Mouse (Mus musculus): Measurements from ENCODE around the gene Zbtb20. TPM values are rescaled to one million over a fixed set of nuclear protein-coding genes. Genes with fewer than 3 reads are reported as not detected.

Gene Zbtb20
- polyA plus RNA-seq, 1 experiment from 2014 or later = 21.8 TPM

DNA sequence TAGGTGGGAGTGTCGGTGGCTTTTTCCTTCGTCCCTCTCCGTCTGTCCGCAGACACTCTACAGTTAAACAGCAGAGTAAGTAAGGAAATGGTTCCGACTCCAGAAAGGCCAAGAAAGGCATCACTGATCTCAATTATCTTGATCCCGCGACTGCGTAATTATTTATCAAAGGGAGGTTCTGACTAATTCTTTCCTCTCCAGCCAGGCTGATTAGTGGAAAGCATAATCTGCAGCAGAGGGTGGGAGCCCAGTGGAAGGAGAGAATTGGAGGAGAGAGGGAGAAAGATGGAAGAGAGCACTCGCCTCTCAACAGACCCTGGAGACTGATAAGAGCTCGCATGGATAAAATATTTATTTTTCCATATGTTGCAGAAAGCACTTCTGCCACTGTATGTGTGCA is 697.1 kb downstream of the Zbtb20 start:
- no peak for ATAC-seq (ENCODE audit: low read depth)
- WGBS = 67% methylated on average over 10 of the region's 10 CpGs

DNA sequence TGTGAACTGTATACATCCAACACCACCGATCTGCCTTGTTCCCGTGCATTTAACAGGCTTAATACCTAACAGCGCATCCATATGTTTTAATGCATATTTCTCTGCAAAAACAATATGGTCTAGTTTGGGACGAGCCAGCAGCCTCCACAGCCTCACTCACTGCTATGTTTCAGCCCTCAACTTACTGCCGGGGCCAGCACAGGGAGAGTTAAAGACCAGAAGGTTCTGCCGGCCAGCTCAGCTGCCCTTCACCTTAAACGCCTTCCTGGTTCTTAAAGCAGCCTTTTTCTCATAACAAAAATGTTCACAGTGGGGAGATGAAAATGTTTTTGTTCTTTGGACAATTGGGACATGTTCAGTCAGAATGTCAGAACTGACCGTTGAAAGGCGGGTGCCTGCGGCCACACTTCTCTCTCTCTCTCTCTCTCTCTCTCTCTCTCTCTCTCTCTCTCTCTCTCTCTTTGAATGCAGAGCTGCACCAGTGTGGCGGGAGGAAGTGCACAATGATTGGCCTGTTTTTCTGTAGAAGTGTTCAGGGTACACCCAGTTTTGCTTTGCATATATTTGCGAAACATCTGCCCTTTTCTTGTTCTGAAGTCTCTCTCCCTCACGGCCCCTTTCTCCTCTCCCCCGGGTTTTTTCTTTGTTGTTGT is 697.6 kb downstream of the Zbtb20 start:
- 41% methylated on average over 14 of the region's 14 CpGs for WGBS
- Histone ChIP-seq H3K36me3 (ENCODE audit: control insufficient read depth, insufficient read depth, low read length) (no peaks in the 10 kb centered on the region), H3K27ac (ENCODE audit: low read length) (peak overlapping the region; percentile 58), H3K4me1 (replicated peaks; ENCODE audit: control insufficient read depth, insufficient read depth, low read length) (peaks cover 20% of the 10 kb centered on the region), H3K27me3 (ENCODE audit: control insufficient read depth, insufficient read depth, low read depth, low read length) (no peaks in the 10 kb centered on the region), H3K9me3 (ENCODE audit: control insufficient read depth, low read length) (no peaks in the 10 kb centered on the region), H3K9ac (ENCODE audit: low read length) (peak overlapping the region; percentile 23; the same call in 1 of the 2 replicates), H3K4me2 (ENCODE audit: low read depth, low read length) (no peak overlapping the region), H3K4me3 (ENCODE audit: low read length) (no peak overlapping the region)
- peak; percentile 56 for ATAC-seq (ENCODE audit: low read depth)

More for the DNA sequence above, 697.1 kb downstream of the Zbtb20 start:
- no peaks in the 10 kb centered on the region for H3K9me3 ChIP-seq (ENCODE audit: control insufficient read depth, low read length)
- H3K4me2 ChIP-seq (ENCODE audit: low read depth, low read length) = no peak overlapping the region
- no peak overlapping the region for H3K4me3 ChIP-seq (ENCODE audit: low read length)
- H3K9ac ChIP-seq (ENCODE audit: low read length) = no peak overlapping the region
- H3K27me3 ChIP-seq (ENCODE audit: control insufficient read depth, insufficient read depth, low read depth, low read length) = no peaks in the 10 kb centered on the region
- peaks cover 18% of the 10 kb centered on the region for H3K4me1 ChIP-seq (replicated peaks; ENCODE audit: control insufficient read depth, insufficient read depth, low read length)
- no peak overlapping the region; the same call in 1 of the 2 replicates for H3K27ac ChIP-seq (ENCODE audit: low read length)
- H3K36me3 ChIP-seq (ENCODE audit: control insufficient read depth, insufficient read depth, low read length) = no peaks in the 10 kb centered on the region

DNA sequence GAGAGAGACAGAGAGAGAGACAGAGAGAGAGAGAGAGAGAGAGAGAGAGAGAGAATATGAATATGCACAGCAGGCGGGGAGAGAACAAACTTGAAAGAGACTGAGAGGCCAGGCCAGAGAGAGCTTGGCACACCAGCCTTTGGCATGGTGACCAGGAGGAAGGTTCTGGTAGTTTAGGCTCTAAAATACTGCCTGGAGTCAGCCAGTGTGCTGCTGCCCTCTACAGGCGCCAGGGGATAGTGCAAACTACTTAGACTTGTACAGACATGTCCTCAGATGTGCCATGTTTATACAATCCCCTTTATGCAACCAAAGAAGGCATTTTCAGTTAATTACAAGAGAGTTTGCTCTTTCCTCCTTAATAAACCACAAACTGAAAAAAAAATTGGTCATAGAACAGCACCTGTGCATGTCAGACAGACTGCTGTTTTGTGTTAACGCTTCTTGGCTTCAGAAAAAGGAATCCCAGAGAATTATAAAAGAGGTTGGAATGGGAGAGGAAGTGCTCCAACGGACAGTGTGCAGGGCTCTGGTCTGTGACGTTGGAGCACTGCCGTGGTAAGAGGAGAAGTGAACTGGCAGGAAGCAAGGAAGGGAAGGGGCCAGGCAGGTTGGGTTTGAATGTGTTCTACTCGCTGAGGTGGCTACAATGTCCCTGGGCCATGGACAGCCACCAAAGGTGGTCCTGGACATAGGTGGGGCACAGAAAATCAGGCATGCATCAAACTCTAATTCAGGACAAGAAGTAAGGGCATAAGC is 698.5 kb downstream of the Zbtb20 start:
- Histone ChIP-seq H3K9ac (ENCODE audit: low read length) (no peak overlapping the region), H3K9me3 (ENCODE audit: control insufficient read depth, low read length) (no peaks in the 10 kb centered on the region), H3K36me3 (ENCODE audit: control insufficient read depth, insufficient read depth, low read length) (no peaks in the 10 kb centered on the region), H3K4me3 (ENCODE audit: low read length) (no peak overlapping the region), H3K4me2 (ENCODE audit: low read depth, low read length) (no peak overlapping the region), H3K27ac (ENCODE audit: low read length) (peak overlapping the region; percentile 15), H3K4me1 (replicated peaks; ENCODE audit: control insufficient read depth, insufficient read depth, low read length) (peaks cover 22% of the 10 kb centered on the region), H3K27me3 (ENCODE audit: control insufficient read depth, insufficient read depth, low read depth, low read length) (no peaks in the 10 kb centered on the region)
- 34% methylated on average over 7 of the region's 7 CpGs for WGBS
- ATAC-seq (ENCODE audit: low read depth) = peak; percentile 82

DNA sequence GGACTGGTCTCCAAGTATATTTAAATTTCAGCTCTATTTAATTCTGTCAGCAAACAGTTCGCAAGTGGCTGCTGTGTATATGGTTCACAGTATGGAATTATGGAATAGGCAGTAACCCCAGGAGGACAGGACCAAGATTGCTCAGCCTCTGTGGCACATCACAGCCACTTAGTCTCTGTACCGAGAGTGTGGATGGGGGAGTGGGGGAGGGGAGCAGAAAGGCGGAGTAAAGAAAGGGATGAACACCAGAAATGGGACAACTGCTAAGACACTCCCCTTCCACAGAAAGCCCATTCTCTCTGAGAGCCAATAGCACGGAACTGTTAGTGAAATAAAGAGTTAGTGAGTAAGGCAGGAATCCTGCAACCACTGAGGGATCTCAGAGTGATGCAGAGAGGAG is 699.4 kb downstream of the Zbtb20 start:
- Histone ChIP-seq H3K4me3 (ENCODE audit: low read length) (no peak overlapping the region), H3K4me2 (ENCODE audit: low read depth, low read length) (no peak overlapping the region), H3K27ac (ENCODE audit: low read length) (no peak overlapping the region), H3K4me1 (replicated peaks; ENCODE audit: control insufficient read depth, insufficient read depth, low read length) (peaks cover 24% of the 10 kb centered on the region), H3K27me3 (ENCODE audit: control insufficient read depth, insufficient read depth, low read depth, low read length) (no peaks in the 10 kb centered on the region), H3K36me3 (ENCODE audit: control insufficient read depth, insufficient read depth, low read length) (no peaks in the 10 kb centered on the region), H3K9ac (ENCODE audit: low read length) (no peak overlapping the region), H3K9me3 (ENCODE audit: control insufficient read depth, low read length) (no peaks in the 10 kb centered on the region)
- WGBS = 34% methylated on average over 4 of the region's 4 CpGs
- ATAC-seq (ENCODE audit: low read depth) = no peak

DNA sequence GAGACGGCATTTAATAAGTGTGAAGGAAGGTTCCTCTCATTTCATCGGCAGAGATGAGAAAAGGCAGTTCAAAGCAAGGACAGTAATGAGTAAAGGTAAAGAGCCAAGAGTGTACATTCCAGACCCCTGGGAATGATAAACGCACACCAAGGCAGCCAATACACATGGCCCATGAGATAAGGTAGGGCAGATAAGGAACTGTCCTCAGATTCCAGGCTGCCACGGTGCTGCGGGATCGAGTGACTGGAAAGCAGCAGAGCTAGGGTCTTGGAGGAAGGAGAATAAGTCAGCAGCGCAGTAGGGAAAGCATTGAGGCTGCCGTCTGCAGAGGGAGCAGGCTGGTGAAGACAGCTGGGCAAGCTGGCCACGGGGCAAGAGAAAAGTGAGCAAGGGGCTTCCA is 699.8 kb downstream of the Zbtb20 start:
- peak overlapping the region; percentile 10; the same call in 1 of the 2 replicates for H3K9ac ChIP-seq (ENCODE audit: low read length)
- no peak overlapping the region for H3K4me3 ChIP-seq (ENCODE audit: low read length)
- ATAC-seq (ENCODE audit: low read depth) = no peak
- H3K4me1 ChIP-seq (replicated peaks; ENCODE audit: control insufficient read depth, insufficient read depth, low read length) = peaks cover 24% of the 10 kb centered on the region
- H3K27me3 ChIP-seq (ENCODE audit: control insufficient read depth, insufficient read depth, low read depth, low read length) = no peaks in the 10 kb centered on the region
- no peak overlapping the region for H3K27ac ChIP-seq (ENCODE audit: low read length)
- no peaks in the 10 kb centered on the region for H3K36me3 ChIP-seq (ENCODE audit: control insufficient read depth, insufficient read depth, low read length)
- no peaks in the 10 kb centered on the region for H3K9me3 ChIP-seq (ENCODE audit: control insufficient read depth, low read length)
- no peak overlapping the region for H3K4me2 ChIP-seq (ENCODE audit: low read depth, low read length)
- WGBS = 14% methylated on average over 9 of the region's 9 CpGs

DNA sequence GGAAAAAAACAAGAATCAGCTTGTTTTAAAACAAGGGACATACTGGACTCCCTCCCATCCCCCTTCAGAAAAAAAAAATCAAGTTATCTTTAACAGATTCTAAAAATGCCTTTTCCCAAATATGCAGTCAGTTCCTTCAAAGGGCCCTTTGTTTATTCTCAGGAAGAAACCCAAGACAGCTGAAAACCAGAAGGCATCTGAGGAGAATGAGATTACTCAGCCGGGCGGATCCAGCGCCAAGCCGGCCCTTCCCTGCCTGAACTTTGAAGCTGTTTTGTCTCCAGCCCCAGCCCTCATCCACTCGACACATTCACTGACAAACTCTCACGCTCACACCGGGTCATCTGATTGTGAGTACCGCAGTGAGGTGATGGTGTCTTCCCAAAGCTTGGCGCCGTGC is 701.7 kb downstream of the Zbtb20 start:
- Histone ChIP-seq H3K27me3 (ENCODE audit: control insufficient read depth, insufficient read depth, low read depth, low read length) (no peaks in the 10 kb centered on the region), H3K27ac (ENCODE audit: low read length) (peak overlapping the region; percentile 66), H3K4me1 (replicated peaks; ENCODE audit: control insufficient read depth, insufficient read depth, low read length) (peaks cover 24% of the 10 kb centered on the region), H3K9ac (ENCODE audit: low read length) (no peak overlapping the region), H3K36me3 (ENCODE audit: control insufficient read depth, insufficient read depth, low read length) (no peaks in the 10 kb centered on the region), H3K4me3 (ENCODE audit: low read length) (no peak overlapping the region), H3K9me3 (ENCODE audit: control insufficient read depth, low read length) (no peaks in the 10 kb centered on the region), H3K4me2 (ENCODE audit: low read depth, low read length) (no peak overlapping the region)
- ATAC-seq (ENCODE audit: low read depth) = peak; percentile 64
- WGBS = 11% methylated on average over 10 of the region's 10 CpGs

GRCm38 (mm10) chr16:43578351-43578750 is 702.7 kb downstream of the Zbtb20 start:
- no peak overlapping the region for H3K4me3 ChIP-seq (ENCODE audit: low read length)
- H3K27ac ChIP-seq (ENCODE audit: low read length) = no peak overlapping the region
- no peaks in the 10 kb centered on the region for H3K9me3 ChIP-seq (ENCODE audit: control insufficient read depth, low read length)
- ATAC-seq (ENCODE audit: low read depth) = no peak
- peaks cover 24% of the 10 kb centered on the region for H3K4me1 ChIP-seq (replicated peaks; ENCODE audit: control insufficient read depth, insufficient read depth, low read length)
- WGBS = 46% methylated on average over 5 of the region's 5 CpGs
- H3K36me3 ChIP-seq (ENCODE audit: control insufficient read depth, insufficient read depth, low read length) = no peaks in the 10 kb centered on the region
- H3K27me3 ChIP-seq (ENCODE audit: control insufficient read depth, insufficient read depth, low read depth, low read length) = no peaks in the 10 kb centered on the region
- no peak overlapping the region for H3K4me2 ChIP-seq (ENCODE audit: low read depth, low read length)
- H3K9ac ChIP-seq (ENCODE audit: low read length) = no peak overlapping the region

DNA sequence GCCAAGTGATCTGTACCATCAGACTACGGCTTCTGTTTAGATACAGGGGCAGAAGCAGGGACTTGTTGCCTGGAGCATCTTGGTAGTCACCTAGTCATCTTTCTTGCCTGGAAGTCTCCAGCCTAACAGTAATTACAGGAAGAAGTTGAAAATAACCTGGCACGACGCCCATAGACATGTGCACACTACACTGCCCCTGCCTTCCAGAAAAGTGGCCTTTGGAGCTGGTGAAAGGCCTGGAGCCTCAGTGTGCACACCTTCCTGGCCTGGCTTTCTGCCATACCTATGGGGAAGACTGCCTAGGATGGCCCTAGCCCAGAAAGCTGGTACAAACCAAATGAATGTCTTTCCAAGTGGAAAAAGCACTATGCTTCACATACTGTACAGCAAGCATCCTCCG is 703.4 kb downstream of the Zbtb20 start:
- Histone ChIP-seq H3K4me3 (ENCODE audit: low read length) (no peak overlapping the region), H3K9ac (ENCODE audit: low read length) (no peak overlapping the region), H3K4me2 (ENCODE audit: low read depth, low read length) (no peak overlapping the region), H3K36me3 (ENCODE audit: control insufficient read depth, insufficient read depth, low read length) (no peaks in the 10 kb centered on the region), H3K27me3 (ENCODE audit: control insufficient read depth, insufficient read depth, low read depth, low read length) (no peaks in the 10 kb centered on the region), H3K4me1 (replicated peaks; ENCODE audit: control insufficient read depth, insufficient read depth, low read length) (peaks cover 24% of the 10 kb centered on the region), H3K27ac (ENCODE audit: low read length) (no peak overlapping the region), H3K9me3 (ENCODE audit: control insufficient read depth, low read length) (no peaks in the 10 kb centered on the region)
- ATAC-seq (ENCODE audit: low read depth) = no peak
- WGBS = 68% methylated on average over 4 of the region's 4 CpGs

DNA sequence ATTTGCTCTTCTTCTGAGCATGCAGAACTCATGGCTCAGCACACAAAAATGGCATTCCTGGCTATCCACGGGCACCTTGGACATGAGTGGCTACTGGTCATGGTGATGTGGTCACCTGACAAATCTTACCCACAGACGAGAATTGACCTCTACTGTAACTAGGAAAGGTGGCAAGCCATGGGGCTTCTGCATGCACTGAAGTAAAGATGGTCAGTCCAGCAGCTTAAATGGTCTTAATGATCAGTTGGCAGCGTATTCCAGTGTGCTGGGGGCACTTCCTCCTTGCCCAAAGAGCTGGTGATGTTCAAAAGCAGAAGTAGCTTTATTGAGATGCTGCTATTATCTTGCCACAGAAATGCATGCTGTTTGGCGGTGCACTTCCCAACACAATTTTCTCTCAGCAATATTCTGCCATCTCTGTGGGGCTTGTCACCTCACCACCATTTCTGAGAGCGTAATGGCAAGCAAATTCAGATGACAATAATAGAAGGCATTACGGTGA is 704.7 kb downstream of the Zbtb20 start:
- peaks cover 18% of the 10 kb centered on the region for H3K4me1 ChIP-seq (replicated peaks; ENCODE audit: control insufficient read depth, insufficient read depth, low read length)
- 79% methylated on average over 6 of the region's 6 CpGs for WGBS

More for the DNA sequence above, 704.7 kb downstream of the Zbtb20 start:
- Histone ChIP-seq H3K27me3 (ENCODE audit: control insufficient read depth, insufficient read depth, low read depth, low read length) (no peaks in the 10 kb centered on the region), H3K36me3 (ENCODE audit: control insufficient read depth, insufficient read depth, low read length) (no peaks in the 10 kb centered on the region), H3K4me3 (ENCODE audit: low read length) (no peak overlapping the region), H3K9me3 (ENCODE audit: control insufficient read depth, low read length) (no peaks in the 10 kb centered on the region), H3K27ac (ENCODE audit: low read length) (no peak overlapping the region), H3K9ac (ENCODE audit: low read length) (no peak overlapping the region), H3K4me2 (ENCODE audit: low read depth, low read length) (no peak overlapping the region)
- ATAC-seq (ENCODE audit: low read depth) = no peak

Data from lung, embryonic 16.5 days (tissue).